Mouse (Mus musculus): ENCODE measurements around the gene Tekt2.

Tekt2 gene

DNA sequence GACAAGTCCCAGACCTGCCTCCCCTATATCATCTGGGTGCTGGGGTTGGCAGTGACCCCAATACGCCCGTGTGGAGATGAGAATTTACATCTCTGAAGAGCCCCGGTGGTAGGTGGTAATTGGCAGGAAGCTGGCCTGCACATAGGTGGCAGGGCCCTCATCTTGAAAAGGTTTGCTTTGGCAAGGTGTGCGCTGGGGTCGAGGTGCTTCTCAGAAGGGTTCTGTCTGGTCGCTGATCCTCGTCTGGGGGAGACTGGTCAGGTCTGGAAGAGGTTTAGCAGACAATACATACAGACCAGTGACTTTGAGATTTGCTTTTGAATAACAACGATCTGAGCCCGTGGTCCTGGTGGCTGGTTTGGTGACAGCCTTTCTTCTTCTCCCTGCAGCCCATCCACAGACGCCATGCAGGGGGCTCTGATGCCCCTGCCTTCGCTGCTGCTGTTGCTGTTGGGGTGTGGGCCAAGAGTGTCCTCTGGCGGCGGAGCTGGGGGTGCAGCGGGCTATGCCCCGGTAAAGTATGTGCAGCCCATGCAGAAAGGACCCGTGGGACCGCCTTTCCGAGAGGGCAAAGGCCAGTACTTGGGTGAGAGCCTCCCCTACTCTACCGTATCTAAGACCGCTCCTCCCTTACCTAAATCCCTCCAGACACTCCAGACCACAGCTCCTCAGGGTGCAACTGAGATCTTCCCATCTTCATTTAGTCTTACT, 16.1 kb downstream of the Tekt2 start:
- DNase-seq (ENCODE audit: low read depth, low spot score): no peak

- no peak for DNase-seq (ENCODE audit: low read depth, low spot score)
Measured at GRCm38 (mm10) chr4:126306827-126307226, 18.7 kb downstream of the Tekt2 start.

GRCm38 (mm10) chr4:126306058-126306457, 19.4 kb downstream of the Tekt2 start:
- DNase-seq (ENCODE audit: low read depth, low spot score): no peak

- no peak for DNase-seq (ENCODE audit: low read depth, low spot score)
Measured at GRCm38 (mm10) chr4:126305428-126305827, 20.1 kb downstream of the Tekt2 start.

DNA sequence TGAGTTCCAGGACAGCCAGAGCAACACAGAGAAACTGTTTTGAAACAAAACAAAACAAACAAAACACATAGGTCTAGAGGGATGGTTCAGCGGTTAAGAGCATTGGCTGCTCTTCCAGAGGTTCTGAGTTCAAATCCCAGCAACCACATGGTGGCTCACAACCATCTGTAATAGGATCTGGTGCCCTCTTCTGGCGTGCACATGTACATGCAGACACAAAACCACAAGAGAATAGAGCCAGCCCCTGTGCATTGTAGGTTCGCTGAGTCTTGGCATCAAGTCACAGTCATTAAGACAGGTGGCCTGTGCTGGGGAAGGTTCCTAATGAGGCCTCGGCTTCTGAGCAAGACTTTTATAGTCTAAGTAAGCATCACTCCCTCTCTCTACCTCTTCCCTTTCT, 21.6 kb downstream of the Tekt2 start:
- DNase-seq (ENCODE audit: low read depth, low spot score): no peak

GRCm38 (mm10) chr4:126301584-126302309, 23.7 kb downstream of the Tekt2 start:
- no peak for DNase-seq (ENCODE audit: low read depth, low spot score)

DNA sequence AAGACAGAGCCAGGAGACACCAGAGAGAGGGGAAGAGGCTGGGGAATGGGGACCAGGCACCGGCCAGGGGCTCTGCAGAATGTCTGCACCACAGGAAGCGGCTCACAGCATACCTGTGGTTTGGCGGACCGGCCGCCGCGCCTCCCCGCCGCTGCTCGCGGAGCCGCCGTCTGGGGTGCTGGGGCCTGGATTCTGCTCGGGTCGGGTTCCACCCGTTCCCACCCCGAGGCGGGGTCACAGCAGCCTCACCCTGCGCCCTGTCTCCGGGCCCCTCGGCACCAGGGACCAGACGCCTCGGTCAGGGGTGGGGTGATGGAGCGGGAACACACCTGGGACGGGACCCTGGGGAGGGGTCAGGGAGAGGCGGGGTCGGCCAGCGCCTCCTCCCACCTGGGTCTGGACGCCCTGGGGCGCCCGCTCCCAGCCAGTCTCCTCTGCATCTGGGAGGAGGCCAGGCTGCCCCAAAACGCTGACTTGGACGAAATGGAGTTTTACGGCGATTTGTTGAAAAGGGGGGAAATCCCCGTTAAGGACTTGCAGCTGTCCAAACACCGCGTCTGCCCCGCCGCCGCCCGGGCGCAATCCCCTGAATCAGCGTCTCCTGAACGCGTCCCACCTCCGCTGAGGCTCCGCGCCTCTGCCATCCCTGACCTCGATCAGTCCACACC, 24.4 kb downstream of the Tekt2 start:
- DNase-seq (ENCODE audit: low read depth, low spot score): no peak

DNA sequence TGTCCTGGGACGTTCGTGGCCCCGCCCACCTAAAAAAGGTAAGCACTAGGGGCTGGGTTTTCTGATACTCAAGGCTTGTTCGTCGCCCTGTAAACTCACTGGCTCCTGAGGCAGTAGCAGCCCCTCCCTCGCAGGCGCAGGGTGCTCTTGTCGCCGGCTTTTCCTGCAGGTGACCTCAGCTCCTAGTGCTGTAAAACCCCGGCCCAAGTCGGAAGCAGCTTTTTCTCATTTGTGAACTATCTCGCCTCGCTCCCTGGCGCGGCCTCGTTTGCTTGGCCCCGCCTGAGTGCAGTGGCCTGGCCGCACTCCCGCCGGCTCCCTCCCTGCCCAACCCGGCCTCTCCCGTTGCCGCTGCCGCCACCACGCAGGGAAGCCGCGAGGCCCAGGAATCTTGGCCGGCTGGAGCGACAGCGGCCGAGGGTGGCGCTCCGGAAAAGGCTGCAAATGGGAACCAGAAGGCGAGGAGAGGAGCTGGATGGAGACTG, 28.8 kb downstream of the Tekt2 start:
- DNase-seq (ENCODE audit: low read depth, low spot score): no peak

GRCm38 (mm10) chr4:126295937-126296336, 29.6 kb downstream of the Tekt2 start:
- DNase-seq (ENCODE audit: low read depth, low spot score): no peak

- no peak for DNase-seq (ENCODE audit: low read depth, low spot score)
Measured at GRCm38 (mm10) chr4:126295152-126295551, 30.3 kb downstream of the Tekt2 start.

DNA sequence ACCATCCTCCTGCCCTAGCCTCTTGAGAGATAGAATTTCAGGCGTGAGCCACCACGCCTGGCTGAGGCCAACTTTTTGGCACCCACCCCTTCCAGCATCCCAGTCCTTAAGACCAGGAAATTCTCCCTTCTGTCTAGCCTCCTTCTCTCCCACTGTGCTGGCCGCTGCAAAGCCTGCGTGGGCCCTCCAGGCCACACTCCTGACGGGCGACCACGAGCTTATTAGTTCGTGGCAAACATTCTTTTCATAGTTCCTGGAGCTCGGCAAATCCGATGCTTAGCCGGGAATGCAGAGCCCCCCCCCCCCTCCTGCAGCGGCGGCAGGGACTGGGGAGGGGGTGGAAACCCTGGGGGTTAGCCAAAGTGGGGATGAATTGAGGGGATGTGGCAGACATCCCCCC, 34.3 kb downstream of the Tekt2 start:
- no peak for DNase-seq (ENCODE audit: low read depth, low spot score)

DNA sequence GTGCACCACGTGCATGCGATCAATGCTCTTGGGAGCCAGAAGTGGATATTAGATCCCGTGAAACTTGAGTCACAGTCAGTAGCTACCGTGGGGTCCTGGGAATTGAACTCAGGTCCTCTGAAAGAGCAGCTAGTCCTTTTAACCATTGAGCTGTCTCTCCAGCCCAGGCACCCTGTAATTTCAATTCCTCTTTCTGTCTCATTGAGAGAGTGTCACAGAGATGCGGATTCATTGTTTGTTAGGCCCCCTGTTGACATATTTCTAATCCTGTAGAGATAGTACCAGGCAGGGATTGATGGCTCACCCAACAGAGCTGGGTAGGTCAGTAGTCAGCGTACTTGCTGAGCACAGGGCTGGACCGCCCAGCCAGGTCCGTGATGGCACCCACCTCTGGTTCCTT, 35.2 kb downstream of the Tekt2 start:
- DNase-seq (ENCODE audit: low read depth, low spot score): no peak

GRCm38 (mm10) chr4:126288085-126288666, 37.3 kb downstream of the Tekt2 start:
- DNase-seq (ENCODE audit: low read depth, low spot score): no peak

DNA sequence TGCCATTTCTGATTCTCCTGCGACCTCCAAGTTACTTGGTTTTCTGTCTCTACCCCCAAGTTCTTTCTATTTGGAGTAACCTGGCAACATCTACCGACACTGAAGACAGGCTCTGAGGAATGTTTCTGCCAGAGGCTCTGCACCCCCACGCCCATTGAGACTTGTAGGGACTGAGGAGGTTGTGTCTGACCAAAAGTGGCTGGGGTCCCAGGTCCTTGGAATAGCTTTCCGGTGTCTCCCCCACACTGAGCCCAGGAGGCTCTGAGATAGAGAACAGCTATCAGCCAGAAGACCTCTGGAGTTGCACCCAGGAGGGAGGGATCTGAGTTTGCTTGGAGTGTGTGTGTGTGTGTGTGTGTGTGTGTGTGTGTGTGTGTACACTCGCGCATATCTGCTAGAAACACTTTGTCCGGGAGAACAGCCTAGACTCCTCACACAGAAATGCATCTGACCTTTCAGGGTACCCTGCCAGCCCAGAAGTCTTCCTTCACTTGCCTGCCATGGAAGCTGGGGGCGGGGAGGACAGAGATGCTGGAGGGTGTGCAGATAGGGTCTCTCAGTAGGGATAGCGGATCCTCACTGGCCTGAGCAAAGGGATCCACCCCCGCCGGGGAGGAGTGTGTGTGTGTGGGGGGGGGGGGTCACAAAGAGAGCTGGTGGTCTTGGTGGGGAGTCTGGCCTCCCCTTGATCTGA, 38.0 kb downstream of the Tekt2 start:
- DNase-seq (ENCODE audit: low read depth, low spot score): no peak

GRCm38 (mm10) chr4:126286492-126286891, 39.0 kb downstream of the Tekt2 start, which contains the start of gene Col8a2:
Gene Col8a2 (plus strand): TSS chr4:126286793.
- DNase-seq (ENCODE audit: low read depth, low spot score): no peak

- DNase-seq (ENCODE audit: low read depth, low spot score): no peak
Measured at GRCm38 (mm10) chr4:126283582-126283981, 41.9 kb downstream of the Tekt2 start.

DNA sequence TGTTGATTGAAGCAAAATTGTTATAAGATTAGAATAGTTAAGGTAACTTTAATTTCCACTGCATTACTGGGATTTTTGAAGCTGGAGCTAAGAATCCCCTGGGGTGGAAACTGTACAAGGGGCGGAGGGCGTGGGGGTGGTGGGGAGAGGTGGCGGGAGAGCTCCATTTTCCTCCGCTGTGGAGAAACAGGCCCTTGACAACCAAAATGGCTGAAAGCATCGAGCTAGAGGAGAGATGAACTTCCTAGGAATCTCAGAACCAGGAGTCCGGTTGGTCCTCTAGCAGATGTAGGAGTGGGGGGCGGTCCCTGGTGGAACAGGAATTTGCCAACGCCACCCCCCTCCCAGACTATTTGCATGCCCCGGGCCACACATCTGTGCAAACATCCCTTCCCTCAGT, 43.8 kb downstream of the Tekt2 start:
- DNase-seq (ENCODE audit: low read depth, low spot score): no peak

DNA sequence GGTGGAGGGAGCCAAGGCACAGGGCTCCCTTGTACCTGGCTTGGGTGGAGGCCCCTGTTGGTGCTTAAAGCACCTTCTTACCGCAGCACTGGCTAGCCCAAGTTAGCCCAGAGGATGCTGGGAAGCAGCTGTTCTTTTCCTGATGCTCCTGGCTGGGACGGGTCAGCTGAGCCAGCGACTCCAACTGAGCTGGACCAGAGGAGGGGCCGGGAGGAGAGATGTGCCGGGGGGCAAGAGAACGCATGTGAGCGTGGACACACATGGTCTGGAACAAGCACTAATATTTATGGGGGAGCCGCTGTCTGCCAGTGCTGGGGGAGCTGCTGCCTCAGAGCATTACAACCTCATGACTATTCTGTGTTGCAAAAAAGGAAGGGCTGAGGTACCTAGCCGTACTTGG, 46.5 kb downstream of the Tekt2 start:
- DNase-seq (ENCODE audit: low read depth, low spot score): no peak

DNA sequence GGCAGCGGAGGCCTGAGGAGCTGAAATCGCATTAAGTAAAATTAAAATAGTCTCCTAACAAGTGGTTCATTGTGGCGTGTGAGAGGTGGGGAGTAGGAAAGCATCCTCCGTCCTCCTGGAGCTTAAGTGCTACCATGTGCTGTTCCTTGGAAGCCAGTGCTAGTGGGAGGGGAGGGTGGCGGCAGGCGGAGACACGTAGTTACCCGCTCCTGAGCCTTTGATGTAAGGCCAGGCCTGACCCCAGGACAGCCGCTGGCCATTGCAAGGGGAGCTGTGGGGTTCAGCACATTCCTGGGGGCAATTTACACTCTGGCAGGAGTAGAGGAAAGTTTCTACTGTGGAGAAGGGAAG, 46.9 kb downstream of the Tekt2 start:
- no peak for DNase-seq (ENCODE audit: low read depth, low spot score)

DNA sequence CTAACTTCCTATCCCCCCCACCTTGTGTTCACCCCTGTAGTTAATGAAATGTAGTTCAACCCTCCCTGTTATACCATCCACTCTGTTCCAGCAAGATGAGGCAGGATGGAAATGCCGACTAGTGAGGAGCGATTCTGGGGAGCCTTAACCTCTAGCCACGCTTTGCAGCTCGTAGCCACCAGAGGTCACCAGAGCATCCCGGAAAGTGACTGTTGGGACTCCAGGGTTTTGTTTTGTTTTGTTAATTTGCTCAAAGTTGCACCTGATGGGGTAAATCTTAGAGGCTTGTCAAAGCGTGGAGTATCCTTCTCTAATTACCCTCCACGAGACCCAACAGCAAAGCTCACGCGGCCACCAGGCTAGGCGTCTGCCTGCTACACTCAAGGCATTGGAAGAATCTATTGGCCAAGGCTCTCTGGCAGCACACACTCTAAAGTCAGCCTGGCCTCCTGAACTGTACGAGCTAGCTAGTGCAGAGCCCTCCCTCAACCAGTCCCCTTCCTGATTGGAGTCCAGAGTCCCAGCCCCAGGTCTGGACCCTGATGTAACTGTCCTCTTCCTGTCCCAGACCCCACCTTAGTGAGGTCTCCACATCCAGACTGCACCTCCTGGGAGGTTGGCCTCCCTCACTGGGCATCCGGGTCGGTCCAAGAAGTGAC, 47.5 kb downstream of the Tekt2 start:
- no peak for DNase-seq (ENCODE audit: low read depth, low spot score)

DNA sequence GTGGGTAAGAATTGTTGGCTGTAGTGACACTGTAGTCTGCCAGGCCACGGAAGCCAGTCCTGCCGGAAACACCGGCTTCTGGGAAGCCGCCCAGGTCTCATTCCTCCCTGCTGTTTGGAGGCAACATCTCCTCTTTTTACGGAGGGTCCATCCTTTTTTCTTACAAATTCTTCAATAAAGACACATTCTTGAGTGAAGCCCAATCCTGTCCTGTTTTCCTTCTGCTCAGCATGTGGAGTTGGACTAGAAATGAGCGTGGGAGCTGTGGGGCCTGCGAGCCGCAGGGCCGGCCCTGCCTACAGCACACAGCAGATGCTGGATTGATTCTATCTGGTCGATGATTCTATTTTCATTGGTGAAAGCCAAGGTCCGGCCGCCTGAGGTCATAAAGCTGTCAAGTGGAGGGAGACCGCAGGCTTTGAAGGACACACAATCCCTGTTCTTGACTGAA, 49.8 kb downstream of the Tekt2 start:
- DNase-seq (ENCODE audit: low read depth, low spot score): no peak
